In the genomic region with DNA sequence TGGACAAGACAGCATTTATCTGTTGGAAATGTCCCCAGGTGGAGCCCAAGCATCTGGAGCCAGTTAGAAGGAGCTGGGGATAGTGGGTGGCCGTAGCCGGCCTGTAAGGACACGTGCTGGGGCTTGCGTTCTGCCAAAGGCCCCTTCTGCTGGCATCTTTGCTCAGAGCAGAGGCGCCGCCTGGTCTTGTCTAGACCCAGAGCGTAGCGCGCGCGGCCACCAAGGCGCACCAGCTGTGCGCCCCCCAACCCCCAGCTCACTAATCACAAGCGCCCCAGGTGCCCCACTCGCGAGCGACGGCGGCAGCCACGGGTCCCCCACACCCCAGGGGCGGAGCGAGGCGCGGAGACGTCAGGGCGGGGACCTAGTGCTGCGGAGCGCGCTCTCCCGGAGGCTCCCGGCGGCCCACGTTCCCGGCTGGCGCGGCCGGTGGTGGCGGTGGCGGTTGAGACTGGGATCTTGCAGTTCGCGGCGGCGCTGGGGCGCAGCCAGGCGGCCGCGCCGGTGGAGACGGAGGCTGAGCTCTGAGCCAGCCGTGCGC, we compare ENCODE assay signal across 8 mouse cellular contexts. TPM values are rescaled to one million over a fixed set of nuclear protein-coding genes. Genes with fewer than 3 reads are reported as not detected.
DNase-seq lines count a peak whose midpoint lies in the region; ATAC-seq and TF ChIP-seq lines count a peak whose summit lies in the region.

A gene (plus strand): TSS at position 514 of the 541 bp plus-strand sequence.

- no peak for TF ChIP-seq POLR2A in thymus, adult 2 months (IDR thresholded peaks at IDR 0.05; ENCODE audit: control insufficient read depth, extremely low read depth, insufficient read depth, low read length, poor library complexity)

- H3K9ac ChIP-seq in forebrain, embryonic 13.5 days: peak within 1 kb of the TSS; percentile 61
- H3K9ac ChIP-seq in lung, postnatal 0 days (replicated peaks; ENCODE audit: low read depth): peak within 1 kb of the TSS; percentile 40

- no peaks in the 10 kb centered on the region for H3K4me1 ChIP-seq in thymus, adult 2 months (replicated peaks; ENCODE audit: control insufficient read depth, insufficient read depth, low read length)
- peaks cover 11% of the 10 kb centered on the region for H3K4me1 ChIP-seq in forebrain, embryonic 13.5 days
- H3K4me1 ChIP-seq in lung, postnatal 0 days (ENCODE audit: insufficient read depth, low read depth, low read length): 0 out of 2 replicates have a peak, but pooled peaks cover 2% of the 10 kb centered on the region

- H3K36me3 ChIP-seq in thymus, adult 2 months (ENCODE audit: control insufficient read depth, insufficient read depth, low read length): no peaks in the 10 kb centered on the region
- no peaks in the 10 kb centered on the region for H3K36me3 ChIP-seq in forebrain, embryonic 13.5 days (ENCODE audit: poor library complexity, severe bottlenecking)
- no peaks in the 10 kb centered on the region for H3K36me3 ChIP-seq in lung, postnatal 0 days (ENCODE audit: insufficient read depth, low read length)

- H3K27ac ChIP-seq in thymus, adult 2 months (ENCODE audit: control insufficient read depth, insufficient read depth, low read length): no peak within 1 kb of the TSS
- no peak within 1 kb of the TSS for H3K27ac ChIP-seq in forebrain, embryonic 13.5 days
- H3K27ac ChIP-seq in lung, postnatal 0 days (ENCODE audit: low read length): peak within 1 kb of the TSS; percentile 70

- peak; percentile 94 for ATAC-seq in forebrain, embryonic 13.5 days
- peak; percentile 74 for ATAC-seq in lung, postnatal 0 days

- peaks cover 3% of the 10 kb centered on the region; the same call in 1 of the 2 replicates for H3K27me3 ChIP-seq in thymus, adult 2 months (ENCODE audit: control insufficient read depth, insufficient read depth, low read length)
- H3K27me3 ChIP-seq in forebrain, embryonic 13.5 days: peaks cover 37% of the 10 kb centered on the region
- H3K27me3 ChIP-seq in lung, postnatal 0 days (replicated peaks; ENCODE audit: insufficient read depth, low read length): no peaks in the 10 kb centered on the region

- no peak for TF ChIP-seq CTCF in thymus, adult 2 months (IDR thresholded peaks at IDR 0.05; ENCODE audit: borderline replicate concordance, control insufficient read depth, extremely low read depth, insufficient read depth, low read length, poor library complexity)
- TF ChIP-seq CTCF in lung, postnatal 0 days (IDR thresholded peaks at IDR 0.05): no peak

- no peak for TF ChIP-seq EP300 in lung, postnatal 0 days (IDR thresholded peaks at IDR 0.05)

- no peaks in the 10 kb centered on the region for H3K9me3 ChIP-seq in forebrain, embryonic 13.5 days (replicated peaks)
- no peaks in the 10 kb centered on the region for H3K9me3 ChIP-seq in lung, postnatal 0 days (ENCODE audit: low read length)

- WGBS in thymus, adult 2 months: 4% methylated on average over 49 of the region's 51 CpGs
- under 1% methylated on average over 19 of the region's 51 CpGs for WGBS in forebrain, embryonic 13.5 days
- WGBS in lung, postnatal 0 days: 1% methylated on average over 31 of the region's 51 CpGs

- H3K4me2 ChIP-seq in forebrain, embryonic 13.5 days: peak within 1 kb of the TSS; percentile 90
- H3K4me2 ChIP-seq in lung, postnatal 0 days (replicated peaks; ENCODE audit: low read depth, low read length): peak within 1 kb of the TSS; percentile 86

- intact Hi-C loops in heart, postnatal 10 days (cut with DNase I): loop anchor here (2.0 kb wide), 1 partner anchor 39 kb away; no protein-coding TSS in a partner anchor

- DNase-seq in thymus, adult 2 months: peak; percentile 3
- DNase-seq in thymus, adult 18-20 months: no peak
- peak; percentile 80 to 83 for DNase-seq in heart, postnatal 10 days
- peak; percentile 76 for DNase-seq in layer of hippocampus, postnatal 36 days
- peak; percentile 64 for DNase-seq in lung, postnatal 0 days (ENCODE audit: low spot score)
- DNase-seq in right cerebral cortex, adult 2 months (ENCODE audit: low spot score in 2 of 2): peak; percentile 64 to 75
- DNase-seq in T-cell, adult 2 months (ENCODE audit: low spot score): no peak

- H3K4me3 ChIP-seq in thymus, adult 2 months (ENCODE audit: control insufficient read depth, insufficient read depth, low read length): no peak within 1 kb of the TSS
- peak within 1 kb of the TSS; percentile 55 for H3K4me3 ChIP-seq in forebrain, embryonic 13.5 days
- H3K4me3 ChIP-seq in lung, postnatal 0 days (ENCODE audit: low read depth, low read length): peak within 1 kb of the TSS; percentile 45

RNA-seq across cellular contexts. Expression of the gene that starts here (rescaled TPM):
- 0.20 and 0.38 TPM in 2 replicates for polyA plus RNA-seq in thymus, adult 2 months (2012; rRNA removed)
- polyA plus RNA-seq in forebrain, embryonic 13.5 days (2015; fragmentation: Nextera tagmentation; extraction: Ambion mirVana): 4.5 and 4.7 TPM in 2 replicates
- total RNA-seq in heart, postnatal 10 days (2021): 10 to 100 TPM; 60.6 to 62.1 TPM
- total RNA-seq in layer of hippocampus, postnatal 36 days (2021): 10 to 100 TPM; 18.3 to 23.7 TPM
- 60.5 and 68.6 TPM in 2 replicates for polyA plus RNA-seq in lung, postnatal 0 days (2015; fragmentation: Nextera tagmentation; extraction: Ambion mirVana)

Comparison
In these comparisons a context has a peak if more than half of its experiments do, and no peak if none do; other contexts are left out.
1. RNA of the gene that starts here (polyA plus RNA-seq): 60.5 to 68.6 TPM in lung, postnatal 0 days; 4.5 to 4.7 TPM in forebrain, embryonic 13.5 days and 0.20 to 0.38 TPM in thymus, adult 2 months; every median in the first group is over 10 times any median in the second.
2. Peak in DNase-seq in thymus, adult 2 months; RNA of the gene not detected or under 1 TPM.
3. DNase-seq: peak in heart, postnatal 10 days (2 of 2), layer of hippocampus, postnatal 36 days (2 of 2), lung, postnatal 0 days (single experiment) and right cerebral cortex, adult 2 months (2 of 2); none in thymus, adult 18-20 months (0 of 2) and T-cell, adult 2 months (single experiment).